Mouse (Mus musculus) frontal cortex, postnatal 14 days (tissue): Measurements from ENCODE around the gene Bmpr1a.
"Not testable (repeated sequence)": the region's sequence is repeated elsewhere in the genome, so short reads cannot be mapped to it uniquely, and the experiment has no call there.

Experiments
- DNase-seq, 2 experiments: peaks; one replicate each; pipeline ENCODE4 v3.0.0; 2022; ENCODE audit warnings: low spot score in 2 of 2

The Bmpr1a gene

DNA sequence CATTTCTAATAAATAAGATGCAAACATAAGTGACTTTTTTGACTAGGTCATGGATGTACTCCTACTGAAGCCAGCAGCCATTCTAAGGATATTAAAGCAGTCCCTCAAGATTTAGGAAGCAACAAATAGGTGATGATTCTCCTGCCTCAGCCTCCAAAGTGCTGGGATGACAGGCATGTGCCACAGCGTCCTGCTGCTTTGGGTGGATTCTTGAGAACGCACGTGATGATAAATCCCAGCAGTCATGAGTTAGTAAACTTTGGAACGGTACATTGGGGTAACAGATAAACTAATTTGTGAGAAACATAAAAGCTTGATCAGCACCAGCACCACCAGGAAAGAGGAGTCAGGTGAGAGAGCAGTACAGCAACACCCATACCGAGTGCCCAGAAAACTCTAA is 52.7 kb downstream of the Bmpr1a start:
- DNase-seq = no peak

DNA sequence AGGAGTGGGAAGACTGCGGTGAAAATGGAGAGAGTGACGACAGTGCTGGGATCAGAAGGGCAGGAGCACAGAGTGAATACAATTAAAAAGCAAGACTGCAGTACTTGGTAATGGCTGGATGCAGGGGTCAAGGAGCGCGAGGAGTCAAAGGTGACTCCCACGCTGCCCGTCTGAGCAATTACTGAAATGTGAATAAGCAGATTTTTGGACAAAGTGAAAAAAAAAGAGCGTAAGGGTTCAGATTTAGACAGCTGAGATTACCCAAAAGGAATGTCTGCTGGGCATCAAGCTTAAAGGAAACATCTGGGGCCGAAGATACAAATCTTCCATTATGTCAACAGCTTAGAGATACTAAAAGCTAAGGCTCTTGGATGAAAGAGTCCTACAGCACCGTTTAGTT is 53.3 kb downstream of the Bmpr1a start:
- no peak for DNase-seq

DNA sequence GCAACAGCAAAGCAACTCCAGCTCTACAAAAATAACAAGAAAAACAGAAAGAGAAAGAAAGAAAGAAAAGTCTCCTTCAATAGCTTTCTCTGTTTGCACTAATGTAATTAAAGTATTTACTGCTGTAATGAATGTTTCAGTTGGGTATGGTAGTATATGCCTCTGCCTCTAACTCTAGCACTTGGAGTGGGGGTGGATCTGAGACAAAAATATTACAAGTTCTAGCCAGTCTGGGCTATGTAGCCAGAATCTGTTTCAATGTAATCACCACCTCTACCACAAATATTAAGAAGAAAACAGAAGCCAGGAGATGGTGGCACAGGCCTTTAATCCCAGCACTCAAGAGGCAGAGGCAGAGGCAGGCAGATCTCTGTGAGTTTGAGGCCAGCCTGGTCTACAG is 54.7 kb downstream of the Bmpr1a start:
- no peak for DNase-seq

DNA sequence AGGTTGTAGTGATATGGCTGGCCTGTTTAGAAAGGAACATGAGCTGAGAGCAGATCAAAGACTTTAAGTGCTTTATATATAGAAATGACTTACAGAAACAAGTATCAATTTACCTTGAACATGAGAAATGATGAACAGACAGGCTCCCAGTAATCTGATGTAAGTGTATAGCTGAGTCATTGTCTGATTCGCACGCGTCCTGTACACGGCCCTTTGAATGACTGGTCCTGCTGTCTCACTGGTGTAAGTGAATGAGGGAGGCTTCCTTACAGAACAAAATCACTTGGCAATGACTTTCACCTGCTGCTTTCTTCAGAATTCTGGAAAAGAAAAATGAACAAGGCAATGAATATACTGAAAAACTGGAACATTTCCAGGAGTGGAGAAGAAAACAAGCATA is 55.5 kb downstream of the Bmpr1a start:
- DNase-seq = no peak

DNA sequence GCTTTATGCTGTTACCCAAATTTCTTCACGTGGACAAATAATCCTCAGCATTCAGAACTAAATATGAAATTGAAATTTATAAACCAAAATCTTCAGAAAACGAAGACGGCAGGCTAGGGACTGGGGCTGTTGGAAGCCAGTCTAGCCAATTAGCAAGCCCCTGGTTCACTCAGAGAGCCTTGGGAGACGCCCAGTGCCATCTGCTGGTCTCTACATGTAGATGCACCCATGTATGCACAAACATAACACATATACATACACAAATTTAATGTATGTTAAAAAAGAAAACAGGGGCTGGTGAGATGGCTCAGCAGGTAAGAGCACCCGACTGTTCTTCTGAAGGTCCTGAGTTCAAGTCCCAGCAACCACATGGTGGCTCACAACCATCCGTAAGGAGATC is 56.5 kb downstream of the Bmpr1a start:
- DNase-seq = no peak

DNA sequence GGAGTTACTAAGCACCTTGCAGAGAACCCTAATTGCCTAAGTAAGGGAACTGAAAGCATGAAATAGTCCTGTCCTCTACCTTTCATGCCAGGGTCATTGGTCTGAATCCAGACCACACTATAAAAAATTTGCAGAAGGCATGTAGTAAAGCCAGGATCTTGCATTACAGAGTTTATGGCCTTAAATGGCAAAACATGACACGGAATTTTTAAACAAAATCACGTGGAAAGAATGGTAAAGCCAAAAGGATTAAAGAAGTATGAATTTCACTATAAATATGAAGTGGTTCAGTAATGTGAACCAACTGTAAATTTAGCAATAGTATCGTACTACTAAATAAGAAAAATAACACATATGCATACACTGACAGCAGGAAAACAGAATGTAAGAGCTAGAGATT is 57.8 kb downstream of the Bmpr1a start:
- DNase-seq = no peak

DNA sequence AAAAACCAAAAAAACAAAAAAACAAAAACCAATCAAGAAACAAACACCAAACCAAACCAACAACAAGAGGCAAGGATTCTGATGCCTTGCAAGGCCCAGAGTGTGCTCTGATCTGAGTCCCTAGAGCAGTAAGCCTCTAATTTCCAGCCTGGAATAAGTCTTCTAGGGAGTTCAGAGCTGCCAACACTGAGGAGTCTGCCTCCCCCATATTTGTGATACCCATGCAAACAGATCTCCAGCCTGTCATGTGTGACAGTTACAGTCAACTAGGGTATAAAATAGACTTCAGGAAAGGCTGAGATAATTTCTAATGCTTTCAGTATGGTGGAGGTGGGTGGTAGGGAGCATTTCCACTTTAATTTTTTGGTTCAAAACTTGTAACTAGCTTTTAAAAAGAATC is 58.2 kb downstream of the Bmpr1a start:
- DNase-seq = no peak

DNA sequence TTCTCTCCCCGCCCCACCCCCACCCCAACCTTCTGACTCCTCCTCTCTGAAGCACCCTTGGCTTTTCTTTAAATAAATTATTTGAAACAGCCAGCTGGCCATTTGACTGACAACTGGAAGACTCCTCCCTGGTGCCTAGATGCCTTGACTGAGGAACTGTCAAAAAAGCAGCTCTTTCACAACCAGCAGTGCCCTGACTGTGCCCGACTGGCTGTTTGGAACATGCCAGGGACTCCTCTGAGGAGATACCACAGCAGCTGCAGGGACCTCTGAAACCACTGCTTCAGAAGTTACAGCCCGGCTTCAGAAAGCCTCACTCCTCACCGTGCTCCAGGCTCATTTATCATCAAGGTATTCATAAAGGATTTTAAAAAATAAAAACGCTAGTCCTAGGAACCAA is 58.8 kb downstream of the Bmpr1a start:
- DNase-seq = no peak

DNA sequence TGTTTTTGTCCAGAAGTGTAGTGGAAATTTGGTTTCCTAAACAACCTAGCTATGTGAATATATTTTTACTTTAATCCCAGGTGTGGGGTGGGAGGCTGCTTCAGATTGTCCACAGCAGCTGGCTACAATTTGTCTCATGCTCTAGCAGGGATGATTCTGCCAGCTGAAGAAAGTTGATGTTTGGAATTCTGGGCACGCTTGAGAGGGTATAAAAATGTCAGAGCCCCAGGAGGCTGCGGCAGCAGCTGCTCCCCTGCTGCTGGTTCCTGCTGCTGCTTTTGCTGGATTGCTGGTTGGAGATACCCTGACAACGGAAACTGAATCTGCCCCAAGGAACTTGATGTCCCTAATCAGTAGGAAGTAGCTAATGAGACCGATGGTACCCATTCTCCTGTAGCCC is 60.6 kb downstream of the Bmpr1a start:
- DNase-seq = no peak

DNA sequence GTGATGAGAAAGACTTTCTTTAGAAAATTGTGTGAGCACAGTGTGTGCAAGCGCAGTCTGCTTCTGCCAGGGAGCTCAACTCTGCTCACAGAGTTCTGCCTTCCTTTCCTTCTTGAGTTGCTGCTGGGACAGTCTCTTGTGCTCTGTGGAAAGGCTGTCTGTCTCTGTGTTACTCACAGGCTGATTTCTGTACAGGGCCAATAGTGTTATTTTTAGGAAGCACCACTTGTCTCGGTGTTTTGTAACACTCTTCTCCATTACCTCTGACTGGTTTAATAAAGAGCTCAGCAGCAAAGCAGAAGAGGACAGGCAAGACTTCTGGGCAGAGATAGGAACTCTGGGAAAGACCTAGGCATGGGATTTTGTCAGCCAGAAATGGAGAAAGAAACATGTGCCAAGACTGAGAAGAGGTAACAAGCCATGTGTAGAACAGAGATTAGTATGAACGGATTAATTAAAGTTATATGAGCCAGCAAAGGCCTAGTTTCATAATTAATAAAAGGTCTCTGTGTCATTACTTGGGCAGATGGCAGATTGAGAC is 62.5 kb downstream of the Bmpr1a start:
- DNase-seq = no peak

DNA sequence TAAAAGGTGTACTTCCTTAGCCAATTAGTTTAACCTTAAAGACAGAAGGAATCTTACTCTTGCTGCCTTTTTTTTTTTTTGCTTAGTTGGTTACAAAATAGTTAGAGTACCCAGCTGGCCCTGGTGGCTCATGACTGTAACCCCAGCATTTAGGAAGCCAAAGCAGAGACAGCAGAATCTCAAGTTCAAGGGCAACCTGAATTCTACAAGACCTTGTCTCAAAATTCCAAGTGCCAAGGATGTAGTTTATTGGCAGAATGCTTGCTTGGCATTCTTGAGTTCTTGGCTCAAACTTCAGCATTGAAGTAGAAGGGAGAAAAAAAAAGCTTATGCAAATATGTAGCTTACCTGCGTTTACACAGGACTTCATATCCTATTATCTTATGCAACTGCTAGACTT is 74.1 kb downstream of the Bmpr1a start:
- no peak for DNase-seq

DNA sequence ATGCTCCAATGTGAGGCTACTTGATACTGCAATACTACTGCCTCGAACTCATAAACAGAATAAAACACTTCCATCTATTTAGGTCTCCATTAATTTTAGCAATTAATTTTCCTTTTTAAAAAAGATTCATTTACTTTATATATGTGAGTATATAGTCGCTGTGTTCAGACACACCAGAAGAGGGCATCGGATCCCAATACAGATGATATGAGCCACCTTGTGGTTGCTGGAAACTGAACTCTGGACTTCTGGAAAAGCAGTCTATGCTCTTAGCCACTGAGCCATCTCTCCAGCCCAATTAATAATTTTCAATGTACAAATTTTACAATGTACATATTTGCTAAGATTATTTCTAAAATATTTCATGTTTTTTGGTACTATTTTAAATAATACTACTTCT is 74.9 kb downstream of the Bmpr1a start:
- no peak for DNase-seq

DNA sequence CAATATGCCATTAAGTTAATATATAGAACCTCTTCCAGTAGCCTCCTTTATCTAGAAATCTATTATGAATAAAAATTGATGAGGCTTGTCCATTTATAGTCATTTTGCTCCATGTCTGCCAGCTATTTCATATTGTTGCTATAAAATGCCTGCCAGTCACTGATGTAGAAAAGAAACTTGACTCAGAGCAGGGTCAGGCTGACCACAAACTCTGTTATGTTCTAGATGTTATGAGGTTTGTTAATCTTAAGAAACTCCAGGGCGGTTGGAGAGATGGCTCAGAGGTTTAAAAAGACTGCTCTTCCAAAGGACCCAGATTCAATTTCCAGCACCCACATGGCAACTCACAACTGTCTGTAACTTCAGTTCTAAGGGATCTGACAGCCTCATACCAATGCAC is 82.1 kb downstream of the Bmpr1a start:
- DNase-seq = no peak

DNA sequence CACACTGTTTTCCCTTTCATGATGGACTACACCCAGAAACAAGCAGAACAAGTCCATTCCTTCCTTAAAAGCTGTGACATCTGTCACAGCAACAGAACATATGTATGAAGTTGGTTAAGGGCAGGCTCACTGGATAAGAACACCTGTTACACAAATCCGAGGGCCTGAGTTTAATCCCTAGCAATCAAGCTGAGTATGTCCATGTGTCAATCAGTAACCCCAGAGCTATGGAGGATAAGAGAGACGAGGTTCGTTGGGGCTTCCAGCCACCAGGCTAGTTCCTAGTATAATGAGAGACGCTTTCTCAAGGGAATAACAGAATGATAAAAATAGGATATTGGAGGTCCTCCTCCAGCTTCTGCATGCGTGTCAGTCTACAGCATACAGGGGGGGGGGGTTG is 85.6 kb downstream of the Bmpr1a start:
- no peak for DNase-seq

DNA sequence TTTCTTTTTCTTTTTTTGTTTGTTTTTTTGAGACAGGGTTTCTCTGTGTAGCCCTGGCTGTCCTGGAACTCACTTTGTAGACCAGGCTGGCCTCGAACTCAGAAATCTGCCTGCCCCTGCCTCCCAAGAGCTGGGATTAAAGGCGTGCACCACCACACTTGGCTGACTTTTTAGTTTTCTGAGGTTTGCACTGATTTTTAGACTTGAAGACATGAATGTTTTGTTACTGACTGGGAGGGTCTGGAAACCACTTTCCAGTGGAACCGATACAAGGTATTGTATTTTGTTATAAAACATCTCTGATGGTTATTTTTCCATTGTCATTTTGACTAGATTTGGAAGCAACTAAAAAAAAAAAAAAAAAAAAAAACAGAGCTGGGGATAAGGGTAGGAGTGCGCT is 86.2 kb downstream of the Bmpr1a start:
- DNase-seq = not testable (repeated sequence)

DNA sequence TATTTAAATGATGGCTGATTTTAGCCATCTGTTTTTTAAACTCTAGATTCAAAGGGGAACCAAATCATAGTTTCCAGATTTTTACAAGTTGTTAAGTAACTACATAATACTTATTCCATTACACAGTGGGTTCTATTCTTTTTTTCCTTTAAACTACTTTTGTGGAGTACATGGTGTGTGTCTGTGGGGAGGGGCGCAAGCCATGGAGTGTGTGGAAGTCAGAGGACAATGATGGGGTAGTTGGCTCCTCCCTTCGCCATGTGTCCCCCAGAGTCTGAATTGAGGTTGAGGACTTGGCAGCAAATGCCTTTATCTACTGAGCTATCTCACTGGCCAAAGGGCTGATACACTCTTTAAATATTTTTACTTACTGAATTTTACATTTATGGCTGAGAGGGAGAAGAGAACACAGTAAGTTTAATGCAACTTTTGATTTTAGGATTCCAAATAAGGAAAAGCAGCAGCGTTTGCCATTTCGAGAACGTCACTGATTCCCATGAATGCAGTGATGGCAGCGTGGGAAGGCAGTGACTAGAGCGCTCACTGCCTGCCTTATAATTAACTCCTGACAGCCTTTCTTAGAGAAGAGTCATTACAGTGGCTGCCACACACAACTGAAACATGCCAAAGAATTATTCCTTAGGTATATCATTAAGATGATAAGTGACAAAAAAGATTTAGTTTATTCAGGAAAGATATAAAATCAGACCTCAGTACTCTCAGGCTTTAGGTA is 90.8 kb downstream of the Bmpr1a start:
- DNase-seq = no peak

DNA sequence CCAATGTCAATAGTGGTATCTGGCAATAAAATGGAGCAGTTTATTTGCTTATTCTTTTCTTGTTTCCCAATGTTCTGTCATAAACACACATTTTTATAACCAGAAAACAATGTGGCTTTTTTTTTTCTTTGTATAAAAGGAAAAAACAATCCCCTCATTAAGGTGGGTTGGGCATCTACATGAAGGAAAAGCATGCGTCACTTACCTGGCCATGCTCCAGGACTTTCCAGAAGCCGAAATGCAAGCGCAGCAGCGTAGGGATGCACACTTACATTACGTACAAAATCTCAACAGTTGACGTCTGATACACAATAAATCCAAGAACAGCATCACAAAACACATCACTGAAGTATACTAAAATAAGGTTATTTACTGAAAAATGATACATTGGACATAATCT is 92.4 kb downstream of the Bmpr1a start:
- DNase-seq = no peak

DNA sequence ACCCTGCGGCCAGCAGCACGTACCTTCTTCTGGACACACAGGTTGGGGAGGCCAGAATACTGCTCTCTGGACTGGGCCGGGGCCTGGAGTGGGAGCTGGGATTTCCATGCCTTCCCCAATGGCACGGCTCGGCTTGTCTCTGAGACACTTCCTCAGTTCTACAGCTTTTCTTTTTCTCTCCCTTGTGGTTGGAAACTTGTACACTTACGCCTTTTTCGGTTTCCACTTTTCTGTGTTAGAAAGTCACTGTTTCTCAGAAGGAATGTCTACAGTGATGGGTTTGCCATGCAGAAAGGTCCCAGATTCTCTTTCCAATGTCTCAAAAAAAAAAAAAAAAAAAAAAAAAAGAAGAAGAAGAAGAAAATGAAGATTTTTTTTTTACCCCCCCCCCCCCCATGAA is 99.7 kb downstream of the Bmpr1a start:
- DNase-seq = no peak

DNA sequence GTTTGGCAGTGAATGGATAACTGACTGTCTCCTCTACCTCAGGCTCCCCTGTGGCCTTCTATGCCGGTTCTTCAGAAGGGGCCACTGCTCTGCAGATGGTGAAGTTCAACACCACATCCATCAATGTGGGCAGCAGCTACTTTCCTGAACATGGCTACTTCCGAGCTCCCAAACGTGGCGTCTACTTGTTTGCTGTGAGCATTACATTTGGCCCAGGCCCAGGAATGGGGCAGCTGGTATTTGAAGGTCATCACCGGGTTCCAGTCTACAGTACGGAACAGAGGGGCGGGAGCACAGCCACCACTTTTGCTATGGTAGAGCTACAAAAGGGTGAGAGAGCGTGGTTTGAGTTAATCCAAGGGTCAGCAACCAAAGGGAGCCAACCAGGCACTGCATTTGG is 100.3 kb downstream of the Bmpr1a start:
- no peak for DNase-seq

DNA sequence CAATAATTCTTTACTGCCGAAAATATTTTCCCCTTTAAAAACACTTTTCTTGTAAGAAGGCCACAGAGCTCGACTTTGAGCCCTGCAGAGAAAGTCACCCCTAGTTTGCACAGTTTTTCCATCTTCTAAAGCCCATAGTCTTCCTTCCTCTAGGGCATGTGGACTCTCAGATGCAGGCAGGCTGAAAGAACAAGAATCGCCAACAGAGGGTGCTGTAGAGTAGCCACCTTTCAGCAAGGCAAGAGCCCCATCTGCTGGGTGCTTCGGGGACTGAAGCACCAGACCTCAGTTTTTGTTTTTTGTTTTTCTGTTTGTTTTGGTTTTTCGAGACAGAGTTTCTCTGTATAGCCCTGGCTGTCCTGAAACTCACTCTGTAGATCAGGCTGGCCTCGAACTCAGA is 102.0 kb downstream of the Bmpr1a start:
- peak in 1 of 2 experiments; percentile 53 for DNase-seq

DNA sequence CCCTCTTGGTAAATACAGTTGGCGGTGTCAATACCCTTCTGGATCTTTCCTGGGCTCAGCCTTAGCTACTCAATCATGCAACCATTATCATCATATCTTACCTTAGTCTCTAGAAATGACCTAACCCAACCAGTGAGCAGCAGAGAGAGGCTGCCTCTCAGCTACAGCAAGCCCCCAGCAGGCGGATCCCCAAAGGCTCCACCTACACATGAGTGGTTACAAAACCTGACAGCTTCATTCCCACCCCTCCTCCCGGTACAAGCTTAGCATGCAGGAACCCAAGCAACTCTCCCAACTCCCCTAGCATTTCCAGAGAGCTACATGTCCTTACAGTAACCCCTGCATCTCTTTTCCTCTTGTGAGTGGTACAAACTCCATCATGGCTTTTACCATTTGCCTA is 103.1 kb downstream of the Bmpr1a start:
- no peak for DNase-seq

DNA sequence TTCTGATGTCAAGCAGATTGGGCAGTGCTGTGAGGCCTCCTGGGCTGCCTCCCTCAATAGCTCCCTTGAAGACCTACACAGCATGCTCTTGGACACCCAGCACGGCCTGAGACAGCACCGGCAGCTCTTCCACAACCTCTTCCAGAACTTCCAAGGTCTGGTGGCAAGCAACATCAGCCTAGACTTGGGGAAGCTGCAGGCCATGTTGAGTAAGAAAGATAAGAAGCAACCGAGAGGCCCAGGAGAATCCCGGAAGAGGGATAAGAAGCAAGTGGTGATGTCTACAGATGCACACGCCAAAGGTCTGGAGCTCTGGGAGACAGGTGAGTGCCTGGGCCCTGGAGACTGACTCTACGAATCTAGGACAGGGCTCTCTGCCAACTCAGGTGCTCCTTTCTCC is 103.8 kb downstream of the Bmpr1a start:
- DNase-seq = no peak

DNA sequence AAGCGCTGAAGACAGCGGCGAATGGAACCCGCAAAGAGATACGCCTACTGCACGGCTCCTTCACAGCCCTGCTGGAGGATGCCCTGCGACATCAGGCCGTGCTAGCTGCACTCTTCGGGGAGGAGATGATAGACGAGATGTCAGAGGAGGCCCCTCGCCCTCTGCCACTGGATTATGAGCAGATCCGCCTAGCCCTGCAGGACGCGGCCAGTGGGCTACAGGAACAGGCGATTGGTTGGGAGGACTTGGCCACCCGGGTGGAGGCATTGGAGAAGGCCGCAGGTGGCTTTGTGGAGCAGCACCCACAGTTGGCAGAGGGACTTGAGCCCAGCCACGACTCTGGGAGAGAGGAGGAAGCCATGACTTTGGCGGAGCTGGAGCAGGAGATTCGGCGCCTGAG is 104.2 kb downstream of the Bmpr1a start:
- no peak for DNase-seq

DNA sequence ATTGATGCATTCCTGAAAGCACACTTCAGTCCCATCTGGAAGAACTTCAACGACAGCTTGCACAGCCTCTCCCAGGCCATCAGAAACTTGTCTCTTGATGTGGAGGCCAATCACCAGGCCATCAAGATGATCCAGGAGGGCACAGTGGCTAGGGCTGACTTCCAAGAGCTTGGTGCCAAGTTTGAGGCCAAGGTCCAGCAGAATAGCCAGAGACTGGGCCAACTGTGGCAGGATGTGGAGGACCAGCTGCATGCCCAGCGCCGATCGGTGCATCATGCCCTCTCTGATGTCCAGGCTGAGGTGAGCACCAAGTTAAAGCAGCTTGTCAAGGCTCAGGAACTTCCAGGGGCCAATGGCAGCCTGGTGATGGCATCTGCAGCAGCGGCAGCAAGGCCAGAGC is 105.3 kb downstream of the Bmpr1a start:
- no peak for DNase-seq
